Mouse (Mus musculus) cerebellum, adult 2 months (tissue): ENCODE measurements around the gene Cars. TPM values are rescaled to one million over a fixed set of nuclear protein-coding genes. Genes with fewer than 3 reads are reported as not detected.

ENCODE experiments used
- DNase-seq, 2 experiments: peaks; one replicate each; pipeline ENCODE4 v3.0.0; 2021
- H3K27ac ChIP-seq: fragments of 200-500 bp; 2 replicates; pipeline ENCODE4 v1.5.1; 2012; ENCODE audit warnings: low read length, control low read depth, inconsistent platforms; ENCODE audit not compliant: insufficient read depth
- H3K27me3 ChIP-seq: fragments of 200-500 bp; 2 replicates; pipeline ENCODE4 v1.6.1; 2012; ENCODE audit warnings: inconsistent platforms, mild to moderate bottlenecking, low read length, moderate library complexity; ENCODE audit not compliant: control insufficient read depth, insufficient read depth
- H3K4me1 ChIP-seq: fragments of 200-500 bp; 2 replicates; pipeline ENCODE4 v1.6.1; 2011; ENCODE audit warnings: low read length; ENCODE audit not compliant: control insufficient read depth, insufficient read depth
- H3K4me3 ChIP-seq: fragments of 200-500 bp; replicated peaks from 2 replicates; pipeline ENCODE3; 2011; ENCODE audit warnings: mild to moderate bottlenecking, low read depth, low read length, control low read depth; ENCODE audit not compliant: insufficient read depth
- CTCF ChIP-seq: fragments of 200-500 bp; IDR thresholded peaks from 2 replicates; pipeline ENCODE4 v1.5.1; 2011; ENCODE audit warnings: low read depth, mild to moderate bottlenecking, control low read depth, low read length, moderate library complexity, borderline replicate concordance; ENCODE audit not compliant: insufficient read depth
- POLR2A ChIP-seq: fragments of 200-500 bp; IDR thresholded peaks from 2 replicates; pipeline ENCODE4 v1.6.1; 2011; ENCODE audit warnings: low read length, control low read depth, borderline replicate concordance; ENCODE audit not compliant: insufficient read depth
- WGBS: fragments of 180-500 bp; shearing (Covaris S2); methylation state at CpG from one replicate; pipeline ENCODE4 v1.1.7; 2018; 5-methylcytosine and 5-hydroxymethylcytosine counted together
- polyA plus RNA-seq: library from polyadenylated mRNA; depleted of rRNA; stranded (reverse); fragments of >200 nt; gene quantifications from 2 replicates; pipeline ENCODE4 v1.2.3, GENCODE M21; 2012

The Cars gene
- polyA plus RNA-seq, 1 experiment: 50.1 TPM

DNA sequence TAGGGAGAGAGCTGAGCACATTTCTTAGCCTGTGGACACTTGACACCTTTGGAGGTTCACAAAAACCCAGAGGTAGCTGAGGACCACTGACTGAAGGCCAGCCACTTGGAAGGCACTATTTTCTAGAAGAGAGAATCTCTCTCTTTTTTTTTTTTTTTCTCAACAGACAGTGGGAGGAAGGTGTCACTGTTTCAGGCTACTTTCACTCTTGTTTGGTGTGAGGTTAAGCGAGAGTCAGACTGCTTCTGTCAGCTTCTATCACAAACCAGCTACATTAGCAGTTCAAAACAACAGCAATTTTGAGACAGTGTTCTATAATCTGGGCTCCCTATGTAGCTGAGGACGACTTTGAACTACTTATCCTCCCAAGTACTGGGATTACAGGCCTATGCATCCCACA is 26.3 kb upstream of the Cars start:
- 71% methylated on average over 2 of the region's 2 CpGs for WGBS
- no peak for TF ChIP-seq CTCF
- no peak for TF ChIP-seq POLR2A
- no peaks in the 10 kb centered on the region for H3K27me3 ChIP-seq

DNA sequence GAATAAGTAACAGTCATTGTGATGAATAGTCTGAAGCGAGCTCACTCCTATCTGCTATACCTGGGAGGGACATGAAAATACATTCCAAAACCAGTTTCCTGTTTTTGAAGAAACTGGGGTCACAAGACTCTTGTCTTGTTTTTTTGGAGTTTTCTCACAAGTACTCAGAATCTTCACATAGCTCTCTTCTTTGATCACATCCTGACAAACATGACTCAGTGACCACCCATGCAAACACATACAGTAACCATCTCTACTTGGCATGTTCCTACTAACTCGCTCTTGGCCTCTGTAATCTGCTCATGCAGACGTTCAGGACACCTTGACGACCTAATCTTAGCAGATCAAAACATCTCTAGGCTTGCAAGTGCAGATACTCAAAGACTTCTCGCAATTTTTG is 25.3 kb upstream of the Cars start:
- no peak for TF ChIP-seq CTCF
- TF ChIP-seq POLR2A: no peak

More for the DNA sequence above, 26.3 kb upstream of the Cars start:
- Histone ChIP-seq H3K4me3 (no peak overlapping the region), H3K27ac (no peak overlapping the region), H3K4me1 (no peaks in the 10 kb centered on the region)
- DNase-seq: no peak

DNA sequence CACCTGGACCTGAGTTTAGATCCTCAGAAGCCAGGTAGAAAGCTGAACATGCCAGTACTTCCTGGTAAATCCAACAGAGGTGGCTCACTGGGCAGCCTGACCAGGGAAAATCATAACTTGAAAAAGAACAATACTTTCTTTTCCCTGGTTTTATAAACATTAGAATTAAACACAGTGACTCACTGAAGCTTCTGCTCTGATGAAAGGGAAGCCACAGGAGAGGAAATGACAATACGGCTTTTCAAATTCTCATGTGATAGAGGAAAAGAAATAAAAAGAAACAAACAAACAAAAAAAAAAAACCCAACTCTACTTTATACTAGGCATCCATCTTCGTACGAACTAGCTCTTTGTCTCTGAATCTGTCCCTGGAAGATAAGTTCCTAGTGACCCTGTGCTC is 24.7 kb upstream of the Cars start:
- DNase-seq: no peak
- 87% methylated on average over 3 of the region's 3 CpGs for WGBS
- no peak overlapping the region for H3K4me3 ChIP-seq
- TF ChIP-seq POLR2A (no peak), CTCF (no peak)
- H3K4me1 ChIP-seq: no peaks in the 10 kb centered on the region
- no peaks in the 10 kb centered on the region for H3K27me3 ChIP-seq
- H3K27ac ChIP-seq: no peak overlapping the region

More for the DNA sequence above, 25.3 kb upstream of the Cars start:
- 70% methylated on average over 5 of the region's 5 CpGs for WGBS
- H3K4me3 ChIP-seq: no peak overlapping the region
- DNase-seq: no peak
- no peaks in the 10 kb centered on the region for H3K4me1 ChIP-seq
- no peak overlapping the region for H3K27ac ChIP-seq
- no peaks in the 10 kb centered on the region for H3K27me3 ChIP-seq

DNA sequence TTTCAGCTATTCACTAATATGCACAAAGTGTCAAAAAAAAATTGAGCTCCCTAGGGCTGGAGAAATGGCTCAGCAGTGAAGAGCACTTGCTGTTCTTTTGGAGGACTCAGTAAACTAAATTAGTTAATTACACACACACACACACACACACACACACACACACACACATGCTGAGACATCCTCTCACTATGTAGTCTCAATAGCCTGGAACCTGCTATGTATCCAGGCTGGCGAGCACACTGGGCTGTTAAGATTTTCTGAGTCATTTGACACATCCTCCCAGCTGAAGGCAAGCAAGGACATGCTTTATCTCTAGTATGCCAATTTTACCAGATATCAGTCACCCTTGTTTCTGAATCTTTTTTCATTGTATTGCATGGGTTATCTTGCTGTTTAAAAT is 21.1 kb upstream of the Cars start:
- Histone ChIP-seq H3K27me3 (no peaks in the 10 kb centered on the region), H3K4me1 (no peaks in the 10 kb centered on the region), H3K4me3 (no peak overlapping the region), H3K27ac (no peak overlapping the region)
- DNase-seq: no peak
- WGBS: 38% methylated on average over 1 of the region's 1 CpGs
- TF ChIP-seq POLR2A (no peak), CTCF (no peak)

DNA sequence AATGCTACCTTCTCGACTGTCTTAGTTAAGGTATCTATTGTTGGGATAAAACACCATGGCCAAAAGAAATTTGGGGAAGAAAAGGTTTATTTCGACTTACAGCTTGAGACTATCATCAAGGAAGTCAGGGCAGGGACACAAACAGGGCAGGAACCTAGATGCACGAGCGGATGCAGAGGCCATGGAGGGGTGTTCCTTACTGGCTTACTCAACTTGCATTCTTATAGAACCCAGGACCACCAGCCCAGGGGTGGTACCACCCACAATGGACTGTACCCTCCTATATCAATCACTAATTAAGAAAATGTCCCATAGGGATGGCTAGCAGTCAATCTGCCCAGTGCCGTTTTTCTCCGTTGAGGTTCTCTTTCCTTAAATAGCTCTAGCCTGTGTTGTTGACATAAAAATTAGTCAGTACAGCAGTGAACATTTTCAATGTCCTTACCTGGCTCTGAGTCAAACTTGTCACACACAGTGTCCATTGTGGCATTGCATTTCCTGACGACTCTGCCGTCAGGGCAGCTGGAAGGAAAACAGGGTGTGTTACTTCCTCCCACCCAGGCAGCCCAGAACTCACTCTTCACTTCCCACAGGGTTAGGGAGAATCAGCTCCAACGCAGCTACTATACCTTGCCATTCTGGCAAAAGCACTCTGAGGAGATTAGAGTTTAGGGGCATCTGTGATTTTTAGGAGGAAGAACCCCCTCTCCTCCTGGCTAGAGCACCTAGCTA is 14.7 kb upstream of the Cars start:
- H3K4me1 ChIP-seq: no peaks in the 10 kb centered on the region
- 56% methylated on average over 9 of the region's 9 CpGs for WGBS
- TF ChIP-seq CTCF (no peak), POLR2A (no peak)
- no peak overlapping the region for H3K4me3 ChIP-seq
- H3K27me3 ChIP-seq: no peaks in the 10 kb centered on the region
- no peak for DNase-seq
- H3K27ac ChIP-seq: no peak overlapping the region

DNA sequence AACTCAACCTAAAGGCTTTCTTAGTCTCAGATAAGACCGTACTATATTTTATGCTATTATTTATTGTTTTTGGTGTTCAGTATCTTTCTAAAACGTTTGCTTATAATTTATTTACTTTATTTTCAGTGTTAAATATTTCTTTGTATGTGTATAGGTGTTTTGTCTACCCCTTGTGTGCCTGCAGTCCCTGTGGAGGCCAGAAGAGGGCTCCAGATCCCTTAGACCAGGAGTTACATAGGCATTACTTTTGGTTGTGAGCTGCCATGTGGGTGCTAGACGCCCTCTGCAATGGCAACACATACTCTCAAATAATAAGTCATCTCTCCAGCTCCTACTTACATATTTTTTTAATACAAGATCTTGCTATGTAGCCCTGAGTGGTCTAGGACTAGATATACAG is 12.3 kb upstream of the Cars start:
- Histone ChIP-seq H3K4me3 (no peak overlapping the region), H3K27ac (no peak overlapping the region), H3K27me3 (no peaks in the 10 kb centered on the region), H3K4me1 (no peaks in the 10 kb centered on the region)
- WGBS: 61% methylated on average over 3 of the region's 3 CpGs
- no peak for DNase-seq
- TF ChIP-seq CTCF (no peak), POLR2A (no peak)

DNA sequence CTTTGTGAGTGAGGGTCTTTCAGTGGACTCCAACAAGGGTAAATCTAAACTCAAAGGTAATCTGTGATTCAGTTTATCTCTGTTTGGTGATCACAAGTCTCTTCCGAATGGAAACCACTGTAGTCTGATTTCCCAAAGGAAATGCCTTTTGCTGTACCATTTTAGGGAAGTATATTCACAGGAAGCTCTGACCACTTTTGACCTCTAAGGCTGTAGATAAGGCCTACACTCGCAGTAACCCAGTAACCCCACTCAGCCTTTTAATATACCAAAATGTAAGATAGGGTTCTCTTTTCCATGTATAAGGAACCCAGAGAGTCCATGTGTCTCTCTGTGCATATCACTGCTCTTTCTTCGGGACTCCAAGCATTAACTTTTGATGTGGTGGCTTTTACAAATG is 5.4 kb upstream of the Cars start:
- no peak for DNase-seq
- no peak overlapping the region for H3K4me3 ChIP-seq
- no peaks in the 10 kb centered on the region for H3K4me1 ChIP-seq
- WGBS: 92% methylated on average over 3 of the region's 3 CpGs
- TF ChIP-seq POLR2A: no peak
- TF ChIP-seq CTCF: no peak
- no peak overlapping the region for H3K27ac ChIP-seq
- no peaks in the 10 kb centered on the region for H3K27me3 ChIP-seq

DNA sequence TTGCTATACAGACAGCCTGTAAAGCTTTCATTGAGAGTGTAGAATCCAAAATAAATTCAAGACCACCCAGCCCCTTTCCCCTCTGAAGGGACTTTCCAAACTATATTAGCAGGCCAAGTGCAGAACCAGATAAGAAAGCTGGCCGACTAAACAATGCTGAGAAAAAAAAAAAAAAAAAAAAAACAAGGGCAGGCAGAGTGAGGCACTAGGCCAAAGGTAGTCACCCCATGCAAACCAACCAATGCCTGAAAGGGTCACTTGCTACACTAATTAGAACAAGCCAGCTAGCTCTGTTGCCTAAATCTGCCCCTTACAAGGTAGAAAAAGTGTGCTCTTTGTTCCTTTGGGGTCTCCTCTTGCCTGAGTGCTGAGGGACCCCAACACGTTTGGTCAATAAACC is 5.0 kb upstream of the Cars start:
- Histone ChIP-seq H3K27ac (no peak overlapping the region), H3K4me1 (no peaks in the 10 kb centered on the region), H3K4me3 (no peak overlapping the region), H3K27me3 (no peaks in the 10 kb centered on the region)
- WGBS: 79% methylated on average over 2 of the region's 2 CpGs
- TF ChIP-seq CTCF (no peak), POLR2A (no peak)
- DNase-seq: no peak
